Mouse (Mus musculus) frontal cortex, postnatal 25 days (tissue): ENCODE measurements around the gene Bcl6b.
A peak's percentile ranks its signal among the peaks of the same experiment; 100 is the strongest.

Experiments
- DNase-seq, 2 experiments: peaks; one replicate each; pipeline ENCODE4 v3.0.0; 2022; ENCODE audit warnings: low spot score in 2 of 2

Bcl6b gene

GRCm38 (mm10) chr11:70212896-70213295 lies 16.7 kb downstream of the Bcl6b start:
- no peak for DNase-seq

GRCm38 (mm10) chr11:70212423-70212822 lies 17.2 kb downstream of the Bcl6b start, which contains the start of gene Slc16a11:
TSS of gene Slc16a11 (plus strand) at chr11:70212752.
- no peak for DNase-seq

GRCm38 (mm10) chr11:70211972-70212371 lies 17.6 kb downstream of the Bcl6b start:
- DNase-seq, result no peak

GRCm38 (mm10) chr11:70210681-70211080 lies 18.9 kb downstream of the Bcl6b start:
- no peak for DNase-seq

GRCm38 (mm10) chr11:70208778-70209388 lies 20.7 kb downstream of the Bcl6b start:
- no peak for DNase-seq

GRCm38 (mm10) chr11:70207283-70207682 lies 22.3 kb downstream of the Bcl6b start:
- DNase-seq, result no peak

- DNase-seq, result no peak
Measured at GRCm38 (mm10) chr11:70206801-70207200, 22.8 kb downstream of the Bcl6b start.

- peak; percentile 56 to 65 for DNase-seq
Measured at GRCm38 (mm10) chr11:70201691-70202090, 27.9 kb downstream of the Bcl6b start.

GRCm38 (mm10) chr11:70200036-70200608 lies 29.5 kb downstream of the Bcl6b start:
- DNase-seq, result no peak

GRCm38 (mm10) chr11:70199107-70199506 lies 30.5 kb downstream of the Bcl6b start:
- no peak for DNase-seq

- no peak for DNase-seq
Measured at GRCm38 (mm10) chr11:70198332-70198731, 31.3 kb downstream of the Bcl6b start.

- no peak for DNase-seq
Measured at GRCm38 (mm10) chr11:70193354-70194285, 36.0 kb downstream of the Bcl6b start.

- no peak for DNase-seq
Measured at GRCm38 (mm10) chr11:70192157-70192556, 37.4 kb downstream of the Bcl6b start.

GRCm38 (mm10) chr11:70191188-70191587 lies 38.4 kb downstream of the Bcl6b start:
- no peak for DNase-seq

- no peak for DNase-seq
Measured at GRCm38 (mm10) chr11:70189319-70190134, 40.1 kb downstream of the Bcl6b start.

GRCm38 (mm10) chr11:70185120-70185519 lies 44.5 kb downstream of the Bcl6b start:
- no peak for DNase-seq

GRCm38 (mm10) chr11:70180496-70180895 lies 49.1 kb downstream of the Bcl6b start:
- no peak for DNase-seq

- DNase-seq, result no peak
Measured at GRCm38 (mm10) chr11:70179401-70179800, 50.2 kb downstream of the Bcl6b start.

GRCm38 (mm10) chr11:70178756-70179155 lies 50.8 kb downstream of the Bcl6b start:
- DNase-seq, result no peak

GRCm38 (mm10) chr11:70178311-70178710 lies 51.3 kb downstream of the Bcl6b start:
- DNase-seq, result no peak

GRCm38 (mm10) chr11:70177647-70178046 lies 52.0 kb downstream of the Bcl6b start:
- no peak for DNase-seq

GRCm38 (mm10) chr11:70174491-70174890 lies 55.1 kb downstream of the Bcl6b start:
- no peak for DNase-seq
